Mouse (Mus musculus) spleen, adult 2 months (tissue): ENCODE results near the gene Ctr9.
A peak's percentile ranks its signal among the peaks of the same experiment; 100 is the strongest.

ENCODE experiments used
- CTCF ChIP-seq: fragments of 200-500 bp; IDR thresholded peaks from 2 replicates; pipeline ENCODE4 v1.5.1; 2011; ENCODE audit warnings: mild to moderate bottlenecking, inconsistent platforms; ENCODE audit not compliant: insufficient read depth, insufficient read length, insufficient replicate concordance; ENCODE audit errors: extremely low read depth
- POLR2A ChIP-seq: fragments of 200-500 bp; IDR thresholded peaks from 2 replicates; pipeline ENCODE4 v1.6.1; 2011; ENCODE audit warnings: low read depth, low read length, inconsistent platforms

- TF ChIP-seq CTCF (no peak), POLR2A (peak; percentile 99)
These were observed 54.3 kb downstream of the Ctr9 start, which contains the start of gene Eif4g2 for GRCm38 (mm10) chr7:111082822-111083732.
